Mouse (Mus musculus): ENCODE data around the gene Hmga2. TPM values are rescaled to one million over a fixed set of nuclear protein-coding genes. Genes with fewer than 3 reads are reported as not detected.

The Hmga2 gene
- polyA plus RNA-seq, 2 experiments, result 32.0 to 75.5 TPM

DNA sequence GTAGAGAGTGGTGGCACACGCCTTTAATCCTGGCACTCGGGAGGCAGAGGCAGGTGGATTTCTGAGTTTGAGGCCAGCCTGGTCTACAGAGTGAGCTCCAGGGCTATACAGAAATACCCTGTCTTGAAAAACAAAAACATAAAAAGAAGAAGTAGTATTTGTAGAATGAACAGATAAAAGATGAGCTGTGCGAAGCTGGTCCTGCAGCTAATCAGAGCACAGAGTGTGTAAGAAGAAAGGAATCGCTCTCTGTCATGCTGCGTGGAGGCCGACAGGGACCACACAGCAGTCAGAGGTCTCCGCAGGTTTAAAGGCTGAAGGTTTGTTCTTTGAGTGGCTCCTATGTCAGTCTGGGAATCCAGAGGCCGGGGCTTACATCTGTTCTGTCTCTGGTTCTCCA, 153.5 kb downstream of the Hmga2 start:
- no peaks in the 10 kb centered on the region for H3K36me3 ChIP-seq (ENCODE audit: control insufficient read depth, insufficient read depth, low read length)
- ATAC-seq (ENCODE audit: low FRiP score, low read depth) (no peak), DNase-seq (ENCODE audit: low spot score) (no peak)
- 80% methylated on average over 8 of the region's 8 CpGs for WGBS
- H3K27me3 ChIP-seq (ENCODE audit: control insufficient read depth, insufficient read depth, low read length), result no peaks in the 10 kb centered on the region
- no peak overlapping the region for H3K9ac ChIP-seq (ENCODE audit: low read depth, low read length, severe bottlenecking)
- H3K4me1 ChIP-seq (ENCODE audit: control insufficient read depth, insufficient read depth, low read length), result peaks cover 5% of the 10 kb centered on the region; the same call in 1 of the 2 replicates
- no peak overlapping the region for H3K27ac ChIP-seq (replicated peaks; ENCODE audit: low read depth, low read length)
- H3K4me2 ChIP-seq (replicated peaks; ENCODE audit: low read depth, low read length, severe bottlenecking), result no peak overlapping the region
- TF ChIP-seq POLR2A (IDR thresholded peaks at IDR 0.05; ENCODE audit: borderline replicate concordance, extremely low read depth, insufficient read depth, insufficient read length), result no peak
- 0 out of 2 replicates have a peak, but pooled peaks cover 3% of the 10 kb centered on the region for H3K9me3 ChIP-seq (ENCODE audit: control insufficient read depth, low read length)
- no peak overlapping the region for H3K4me3 ChIP-seq (replicated peaks; ENCODE audit: low read length)

GRCm38 (mm10) chr10:120319614-120320013, 156.7 kb downstream of the Hmga2 start:
- ATAC-seq (ENCODE audit: low FRiP score, low read depth), result no peak
- DNase-seq (ENCODE audit: low spot score), result no peak
- Histone ChIP-seq H3K27ac (replicated peaks; ENCODE audit: low read depth, low read length) (no peak overlapping the region), H3K27me3 (ENCODE audit: control insufficient read depth, insufficient read depth, low read length) (no peaks in the 10 kb centered on the region), H3K4me1 (ENCODE audit: control insufficient read depth, insufficient read depth, low read length) (no peaks in the 10 kb centered on the region), H3K9me3 (ENCODE audit: control insufficient read depth, low read length) (0 out of 2 replicates have a peak, but pooled peaks cover 3% of the 10 kb centered on the region), H3K4me2 (replicated peaks; ENCODE audit: low read depth, low read length, severe bottlenecking) (no peak overlapping the region), H3K4me3 (replicated peaks; ENCODE audit: low read length) (no peak overlapping the region), H3K9ac (ENCODE audit: low read depth, low read length, severe bottlenecking) (no peak overlapping the region), H3K36me3 (ENCODE audit: control insufficient read depth, insufficient read depth, low read length) (no peaks in the 10 kb centered on the region)
- no peak for TF ChIP-seq POLR2A (IDR thresholded peaks at IDR 0.05; ENCODE audit: borderline replicate concordance, extremely low read depth, insufficient read depth, insufficient read length)
- WGBS, result 87% methylated on average over 12 of the region's 12 CpGs

MicroRNAs encoded within 50 kb of the gene (microRNA counts, 519-probe panel; counts per million panel counts)
- not detected for microRNA mmu-miR-763

Small RNA genes within 50 kb of the gene (microRNA-seq; reads per million reads assigned to microRNA genes)
- not detected for gene Mir763

Other genes with a start within 250 kb of the Hmga2 start
- 16.7 and 34.6 TPM in 2 replicates for gene Llph, start 249.4 kb downstream of the Hmga2 start, polyA plus RNA-seq (2012; rRNA removed)
- 46.0 and 50.9 TPM in 2 replicates for gene Llph, start 249.4 kb downstream of the Hmga2 start, polyA plus RNA-seq (2014; fragmentation: Nextera tagmentation; extraction: Ambion mirVana)